8 mouse cellular contexts compared by ENCODE assay signal in genomic region chr15:99416348-99416882, GRCm38 (mm10). TPM values are rescaled to one million over a fixed set of nuclear protein-coding genes. Genes with fewer than 3 reads are reported as not detected.
DNase-seq lines count a peak whose midpoint lies in the region; ATAC-seq and TF ChIP-seq lines count a peak whose summit lies in the region.

No protein-coding gene starts in this region.

- H3K27me3 ChIP-seq in embryonic facial prominence, embryonic 13.5 days = no peaks in the 10 kb centered on the region
- no peaks in the 10 kb centered on the region for H3K27me3 ChIP-seq in heart, embryonic 11.5 days (ENCODE audit: control insufficient read depth, insufficient read depth, low read length)
- no peaks in the 10 kb centered on the region for H3K27me3 ChIP-seq in liver, embryonic 15.5 days
- no peaks in the 10 kb centered on the region for H3K27me3 ChIP-seq in neural tube, embryonic 11.5 days (ENCODE audit: control insufficient read depth, insufficient read depth, low read length)
- H3K27me3 ChIP-seq in stomach, postnatal 0 days (ENCODE audit: control insufficient read depth, insufficient read depth, low read length) = no peaks in the 10 kb centered on the region

- WGBS in embryonic facial prominence, embryonic 13.5 days = 21% methylated on average over 13 of the region's 13 CpGs
- 15% methylated on average over 13 of the region's 13 CpGs for whole genome bisulfite sequencing in heart, embryonic 11.5 days (ENCODE audit: insufficient replicate concordance)
- 11% methylated on average over 13 of the region's 13 CpGs for WGBS in liver, embryonic 15.5 days (ENCODE audit: insufficient replicate concordance)
- 26% methylated on average over 13 of the region's 13 CpGs for WGBS in neural tube, embryonic 11.5 days
- 15% methylated on average over 13 of the region's 13 CpGs for WGBS in stomach, postnatal 0 days

- H3K4me2 ChIP-seq in embryonic facial prominence, embryonic 13.5 days = no peak overlapping the region; the same call in 1 of the 2 replicates
- peak overlapping the region; percentile 42 for H3K4me2 ChIP-seq in heart, embryonic 11.5 days
- H3K4me2 ChIP-seq in liver, embryonic 15.5 days = peak overlapping the region; percentile 44
- H3K4me2 ChIP-seq in neural tube, embryonic 11.5 days (ENCODE audit: low read depth) = no peak overlapping the region
- 0 out of 2 replicates have a peak overlapping the region, but pooled peaks have one; percentile 21 for H3K4me2 ChIP-seq in stomach, postnatal 0 days (replicated peaks; ENCODE audit: low read depth)

- peaks cover 30% of the 10 kb centered on the region for H3K4me1 ChIP-seq in embryonic facial prominence, embryonic 13.5 days
- H3K4me1 ChIP-seq in heart, embryonic 11.5 days (ENCODE audit: control insufficient read depth, insufficient read depth, low read length) = peaks cover 15% of the 10 kb centered on the region
- peaks cover 23% of the 10 kb centered on the region for H3K4me1 ChIP-seq in liver, embryonic 15.5 days (replicated peaks)
- no peaks in the 10 kb centered on the region; the same call in 1 of the 2 replicates for H3K4me1 ChIP-seq in neural tube, embryonic 11.5 days (ENCODE audit: control insufficient read depth, insufficient read depth, low read length)
- H3K4me1 ChIP-seq in stomach, postnatal 0 days (replicated peaks; ENCODE audit: control insufficient read depth, insufficient read depth) = no peaks in the 10 kb centered on the region

- H3K9me3 ChIP-seq in embryonic facial prominence, embryonic 13.5 days = no peaks in the 10 kb centered on the region
- no peaks in the 10 kb centered on the region for H3K9me3 ChIP-seq in heart, embryonic 11.5 days (replicated peaks; ENCODE audit: control insufficient read depth, low read length)
- no peaks in the 10 kb centered on the region for H3K9me3 ChIP-seq in liver, embryonic 15.5 days (replicated peaks)
- H3K9me3 ChIP-seq in neural tube, embryonic 11.5 days (ENCODE audit: control insufficient read depth, low read length) = no peaks in the 10 kb centered on the region
- H3K9me3 ChIP-seq in stomach, postnatal 0 days (ENCODE audit: control insufficient read depth, low read length) = no peaks in the 10 kb centered on the region

- peak; percentile 90 for DNase-seq in CD4-positive helper T cell, adult 2 months (ENCODE audit: low read depth, low spot score)
- peak; percentile 75 for DNase-seq in adrenal gland, postnatal 25 days
- peak; percentile 91 for DNase-seq in kidney, postnatal 10 days
- DNase-seq in neural tube, embryonic 11.5 days (ENCODE audit: low spot score) = peak; percentile 77
- peak; percentile 79 for DNase-seq in stomach, postnatal 0 days (ENCODE audit: low spot score)

- ATAC-seq in embryonic facial prominence, embryonic 13.5 days (ENCODE audit: insufficient number of reproducible peaks, insufficient read depth, low FRiP score, low TSS enrichment, low read depth) = no peak
- ATAC-seq in heart, embryonic 11.5 days (replicated peaks; ENCODE audit: insufficient number of reproducible peaks, low FRiP score, low TSS enrichment) = no peak
- ATAC-seq in liver, embryonic 15.5 days (ENCODE audit: insufficient read depth) = peak; percentile 23; the same call in 1 of the 2 replicates
- ATAC-seq in neural tube, embryonic 11.5 days (ENCODE audit: insufficient read depth, low FRiP score, low TSS enrichment) = no peak
- peak; percentile 34; the same call in 1 of the 2 replicates for ATAC-seq in stomach, postnatal 0 days (ENCODE audit: low FRiP score, low TSS enrichment)

- H3K36me3 ChIP-seq in embryonic facial prominence, embryonic 13.5 days = peaks cover 3% of the 10 kb centered on the region; the same call in 1 of the 2 replicates
- 0 out of 2 replicates have a peak, but pooled peaks cover 1% of the 10 kb centered on the region for H3K36me3 ChIP-seq in heart, embryonic 11.5 days (ENCODE audit: control insufficient read depth, insufficient read depth, low read length)
- H3K36me3 ChIP-seq in liver, embryonic 15.5 days (replicated peaks) = no peaks in the 10 kb centered on the region
- H3K36me3 ChIP-seq in neural tube, embryonic 11.5 days (ENCODE audit: control insufficient read depth, insufficient read depth, low read length) = no peaks in the 10 kb centered on the region
- no peaks in the 10 kb centered on the region for H3K36me3 ChIP-seq in stomach, postnatal 0 days (ENCODE audit: control insufficient read depth, insufficient read depth, low read length)

- TF ChIP-seq EP300 in stomach, postnatal 0 days (optimal IDR thresholded peaks at IDR 0.05) = no peak

- H3K4me3 ChIP-seq in embryonic facial prominence, embryonic 13.5 days = peak overlapping the region; percentile 12; the same call in 1 of the 2 replicates
- H3K4me3 ChIP-seq in heart, embryonic 11.5 days (ENCODE audit: low read depth, low read length) = no peak overlapping the region
- H3K4me3 ChIP-seq in liver, embryonic 15.5 days (replicated peaks) = no peak overlapping the region
- H3K4me3 ChIP-seq in neural tube, embryonic 11.5 days (ENCODE audit: low read depth, low read length) = no peak overlapping the region
- H3K4me3 ChIP-seq in stomach, postnatal 0 days (ENCODE audit: low read depth, low read length) = no peak overlapping the region

- peak; percentile 100 for TF ChIP-seq CTCF in stomach, postnatal 0 days (IDR thresholded peaks at IDR 0.05; ENCODE audit: low read depth)

- no peak overlapping the region for H3K27ac ChIP-seq in embryonic facial prominence, embryonic 13.5 days
- H3K27ac ChIP-seq in heart, embryonic 11.5 days (ENCODE audit: low read depth, low read length) = no peak overlapping the region
- no peak overlapping the region for H3K27ac ChIP-seq in liver, embryonic 15.5 days (replicated peaks)
- no peak overlapping the region for H3K27ac ChIP-seq in neural tube, embryonic 11.5 days (ENCODE audit: low read depth, low read length)
- no peak overlapping the region for H3K27ac ChIP-seq in stomach, postnatal 0 days (replicated peaks)

- no peak overlapping the region for H3K9ac ChIP-seq in embryonic facial prominence, embryonic 13.5 days
- no peak overlapping the region for H3K9ac ChIP-seq in heart, embryonic 11.5 days (ENCODE audit: low read depth, low read length)
- no peak overlapping the region; the same call in 1 of the 2 replicates for H3K9ac ChIP-seq in liver, embryonic 15.5 days
- H3K9ac ChIP-seq in neural tube, embryonic 11.5 days (ENCODE audit: low read length) = no peak overlapping the region
- no peak overlapping the region for H3K9ac ChIP-seq in stomach, postnatal 0 days (ENCODE audit: low read length)

RNA-seq across cellular contexts. Expression of gene Tmbim6, which starts 23.7 kb away (rescaled TPM):
- total RNA-seq in adrenal gland, postnatal 25 days (2021) = 719 and 813 TPM in 2 replicates
- 266 and 285 TPM in 2 replicates for polyA plus RNA-seq in embryonic facial prominence, embryonic 13.5 days (2015; fragmentation: Nextera tagmentation; extraction: Ambion mirVana)
- polyA plus RNA-seq in heart, embryonic 11.5 days (2014; fragmentation: Nextera tagmentation; extraction: Ambion mirVana) = 233 and 290 TPM in 2 replicates
- 278 and 304 TPM in 2 replicates for polyA plus RNA-seq in liver, embryonic 15.5 days (2015; fragmentation: Nextera tagmentation; extraction: Ambion mirVana)
- 237 and 246 TPM in 2 replicates for polyA plus RNA-seq in neural tube, embryonic 11.5 days (2014; fragmentation: Nextera tagmentation; extraction: Ambion mirVana)
- polyA plus RNA-seq in stomach, postnatal 0 days (2015; fragmentation: Nextera tagmentation; extraction: Ambion mirVana) = 469 and 479 TPM in 2 replicates

RNA-seq across cellular contexts. Expression of gene Nckap5l, which starts 41.1 kb away (rescaled TPM):
- total RNA-seq in adrenal gland, postnatal 25 days (2021) = 40.6 and 42.1 TPM in 2 replicates
- 9.4 and 10.3 TPM in 2 replicates for polyA plus RNA-seq in embryonic facial prominence, embryonic 13.5 days (2015; fragmentation: Nextera tagmentation; extraction: Ambion mirVana)
- polyA plus RNA-seq in heart, embryonic 11.5 days (2014; fragmentation: Nextera tagmentation; extraction: Ambion mirVana) = 9.0 and 9.1 TPM in 2 replicates
- polyA plus RNA-seq in liver, embryonic 15.5 days (2015; fragmentation: Nextera tagmentation; extraction: Ambion mirVana) = 0.92 and 1.3 TPM in 2 replicates
- polyA plus RNA-seq in neural tube, embryonic 11.5 days (2014; fragmentation: Nextera tagmentation; extraction: Ambion mirVana) = 14.9 TPM in 2 replicates
- polyA plus RNA-seq in stomach, postnatal 0 days (2015; fragmentation: Nextera tagmentation; extraction: Ambion mirVana) = 2.1 and 2.4 TPM in 2 replicates

RNA-seq across cellular contexts. Expression of gene Fmnl3, which starts 46.1 kb away (rescaled TPM):
- 16.4 and 24.1 TPM in 2 replicates for total RNA-seq in adrenal gland, postnatal 25 days (2021)
- polyA plus RNA-seq in embryonic facial prominence, embryonic 13.5 days (2015; fragmentation: Nextera tagmentation; extraction: Ambion mirVana) = 29.0 and 29.5 TPM in 2 replicates
- polyA plus RNA-seq in heart, embryonic 11.5 days (2014; fragmentation: Nextera tagmentation; extraction: Ambion mirVana) = 11.0 and 11.4 TPM in 2 replicates
- polyA plus RNA-seq in liver, embryonic 15.5 days (2015; fragmentation: Nextera tagmentation; extraction: Ambion mirVana) = 3.5 and 3.8 TPM in 2 replicates
- 13.7 and 14.5 TPM in 2 replicates for polyA plus RNA-seq in neural tube, embryonic 11.5 days (2014; fragmentation: Nextera tagmentation; extraction: Ambion mirVana)
- polyA plus RNA-seq in stomach, postnatal 0 days (2015; fragmentation: Nextera tagmentation; extraction: Ambion mirVana) = 8.0 and 8.6 TPM in 2 replicates

RNA-seq across cellular contexts. Expression of gene Bcdin3d, which starts 58.1 kb away (rescaled TPM):
- 6.2 and 7.7 TPM in 2 replicates for total RNA-seq in adrenal gland, postnatal 25 days (2021)
- 16.3 and 17.3 TPM in 2 replicates for polyA plus RNA-seq in embryonic facial prominence, embryonic 13.5 days (2015; fragmentation: Nextera tagmentation; extraction: Ambion mirVana)
- polyA plus RNA-seq in heart, embryonic 11.5 days (2014; fragmentation: Nextera tagmentation; extraction: Ambion mirVana) = 11.9 TPM in 2 replicates
- 5.2 and 5.3 TPM in 2 replicates for polyA plus RNA-seq in liver, embryonic 15.5 days (2015; fragmentation: Nextera tagmentation; extraction: Ambion mirVana)
- polyA plus RNA-seq in neural tube, embryonic 11.5 days (2014; fragmentation: Nextera tagmentation; extraction: Ambion mirVana) = 17.6 and 18.1 TPM in 2 replicates
- polyA plus RNA-seq in stomach, postnatal 0 days (2015; fragmentation: Nextera tagmentation; extraction: Ambion mirVana) = 9.3 and 10.4 TPM in 2 replicates

Comparison
In these comparisons a context has a peak if more than half of its experiments do, and no peak if none do; other contexts are left out.
1. ATAC-seq: peak in liver, embryonic 15.5 days (single experiment) and stomach, postnatal 0 days (single experiment); none in embryonic facial prominence, embryonic 13.5 days (single experiment), heart, embryonic 11.5 days (single experiment) and neural tube, embryonic 11.5 days (single experiment).
2. H3K4me2 ChIP-seq: peak in heart, embryonic 11.5 days (single experiment), liver, embryonic 15.5 days (single experiment) and stomach, postnatal 0 days (single experiment); none in embryonic facial prominence, embryonic 13.5 days (single experiment) and neural tube, embryonic 11.5 days (single experiment).
3. Peak in every context shown above with its lines, with median percentiles within 50 percentile points of each other: DNase-seq.